Mouse (Mus musculus) CD4-positive, CD25-positive, alpha-beta regulatory T cell, adult 2 months (primary cell): ENCODE measurements around the gene Rbck1.
"Not testable (repeated sequence)": the region's sequence is repeated elsewhere in the genome, so short reads cannot be mapped to it uniquely, and the experiment has no call there.

ENCODE experiments used
- DNase-seq: peaks from one replicate; pipeline ENCODE4 v3.0.0-alpha.2; 2012; ENCODE audit warnings: low read depth, low spot score

Rbck1 gene

GRCm38 (mm10) chr2:152302862-152303261 lies 29.6 kb downstream of the Rbck1 start:
- no peak for DNase-seq

- no peak for DNase-seq
These were observed 37.9 kb downstream of the Rbck1 start for GRCm38 (mm10) chr2:152294541-152294940.

GRCm38 (mm10) chr2:152293727-152294475 lies 38.6 kb downstream of the Rbck1 start, which contains the start of gene Tbc1d20:
Tbc1d20 (plus strand) TSS chr2:152293828.
- peak; percentile 97 for DNase-seq

GRCm38 (mm10) chr2:152293179-152293726 lies 39.2 kb downstream of the Rbck1 start:
- no peak for DNase-seq

- no peak for DNase-seq
These were observed 40.0 kb downstream of the Rbck1 start for GRCm38 (mm10) chr2:152292475-152292874.

- not testable (repeated sequence) for DNase-seq
These were observed 42.8 kb downstream of the Rbck1 start for GRCm38 (mm10) chr2:152289623-152290022.

- no peak for DNase-seq
These were observed 44.4 kb downstream of the Rbck1 start for GRCm38 (mm10) chr2:152288046-152288445.

GRCm38 (mm10) chr2:152287560-152287959 lies 44.9 kb downstream of the Rbck1 start:
- no peak for DNase-seq

GRCm38 (mm10) chr2:152281407-152281806 lies 51.0 kb downstream of the Rbck1 start:
- DNase-seq: peak; percentile 10

- DNase-seq: peak; percentile 27
These were observed 58.8 kb downstream of the Rbck1 start for GRCm38 (mm10) chr2:152273639-152274038.
